In genomic region chr2:119594113-119594981, GRCm38 (mm10) we compare ENCODE assay signal across 8 mouse cellular contexts. TPM values are rescaled to one million over a fixed set of nuclear protein-coding genes. Genes with fewer than 3 reads are reported as not detected.
DNase-seq lines count a peak whose midpoint lies in the region; ATAC-seq lines count a peak whose summit lies in the region.

No protein-coding gene starts in this region.

- peak; percentile 97 for DNase-seq in ES-CJ7 (ENCODE audit: low read depth, low spot score)
- DNase-seq in cerebellum, adult 11 months = peak; percentile 96
- peak; percentile 98 for DNase-seq in forebrain, embryonic 14.5 days (ENCODE audit: low spot score)
- peak; percentile 96 to 98 for DNase-seq in heart, postnatal 14 days
- peak; percentile 99 for DNase-seq in layer of hippocampus, adult 11-12 months (ENCODE audit: low spot score)
- peak; percentile 96 to 98 for DNase-seq in lung, adult 18-20 months
- DNase-seq in testis, postnatal 14 days (ENCODE audit: low spot score) = peak; percentile 97

- H3K4me3 ChIP-seq in forebrain, embryonic 14.5 days (ENCODE audit: low read depth, low read length) = peak overlapping the region; percentile 97
- peak overlapping the region; percentile 92 for H3K4me3 ChIP-seq in neural tube, embryonic 15.5 days (replicated peaks)

- H3K9ac ChIP-seq in forebrain, embryonic 14.5 days (ENCODE audit: low read length) = peak overlapping the region; percentile 95
- peak overlapping the region; percentile 77 for H3K9ac ChIP-seq in neural tube, embryonic 15.5 days (replicated peaks)

- H3K36me3 ChIP-seq in forebrain, embryonic 14.5 days (ENCODE audit: control insufficient read depth, insufficient read depth, low read length) = peaks cover 28% of the 10 kb centered on the region
- H3K36me3 ChIP-seq in neural tube, embryonic 15.5 days = peaks cover 30% of the 10 kb centered on the region

- peaks cover 12% of the 10 kb centered on the region for H3K4me1 ChIP-seq in forebrain, embryonic 14.5 days (ENCODE audit: control insufficient read depth, insufficient read depth, low read length)
- H3K4me1 ChIP-seq in neural tube, embryonic 15.5 days = peaks cover 36% of the 10 kb centered on the region

- no peaks in the 10 kb centered on the region for H3K9me3 ChIP-seq in forebrain, embryonic 14.5 days (replicated peaks; ENCODE audit: control insufficient read depth, low read length)
- no peaks in the 10 kb centered on the region for H3K9me3 ChIP-seq in neural tube, embryonic 15.5 days (replicated peaks)

- intact Hi-C loops in heart, postnatal 14 days (cut with DNase I) = loop anchor here (2.0 to 5.0 kb wide), 2 partner anchors 22 to 117 kb away; partner anchors contain the start of gene Ino80

- no peaks in the 10 kb centered on the region for H3K27me3 ChIP-seq in forebrain, embryonic 14.5 days (replicated peaks; ENCODE audit: control insufficient read depth, insufficient read depth, low read length)
- H3K27me3 ChIP-seq in neural tube, embryonic 15.5 days (replicated peaks) = no peaks in the 10 kb centered on the region

- WGBS in forebrain, embryonic 14.5 days = under 1% methylated on average over 61 of the region's 61 CpGs
- under 1% methylated on average over 61 of the region's 61 CpGs for WGBS in neural tube, embryonic 15.5 days

- H3K4me2 ChIP-seq in forebrain, embryonic 14.5 days (ENCODE audit: low read length) = peak overlapping the region; percentile 48
- peak overlapping the region; percentile 59 for H3K4me2 ChIP-seq in neural tube, embryonic 15.5 days

- H3K27ac ChIP-seq in forebrain, embryonic 14.5 days (ENCODE audit: low read depth, low read length) = peak overlapping the region; percentile 85
- peak overlapping the region; percentile 82 for H3K27ac ChIP-seq in neural tube, embryonic 15.5 days (replicated peaks)

- peak; percentile 98 for ATAC-seq in forebrain, embryonic 14.5 days
- peak; percentile 99 for ATAC-seq in neural tube, embryonic 15.5 days (ENCODE audit: low FRiP score)

RNA-seq across cellular contexts. Expression of gene Nusap1, which starts 23.8 kb away (rescaled TPM):
- polyA plus RNA-seq in forebrain, embryonic 14.5 days (2014; fragmentation: Nextera tagmentation; extraction: Ambion mirVana) = 38.0 and 41.9 TPM in 2 replicates
- 1 to 10 TPM; 3.6 to 6.4 TPM for total RNA-seq in heart, postnatal 14 days (2021)
- polyA plus RNA-seq in neural tube, embryonic 15.5 days (2015; fragmentation: Nextera tagmentation; extraction: Ambion mirVana) = 8.3 and 22.5 TPM in 2 replicates

RNA-seq across cellular contexts. Expression of gene Oip5, which starts 23.9 kb away (rescaled TPM):
- polyA plus RNA-seq in forebrain, embryonic 14.5 days (2014; fragmentation: Nextera tagmentation; extraction: Ambion mirVana) = 13.2 and 14.8 TPM in 2 replicates
- 1 to 10 TPM in 1 of 2 experiments, under 1 TPM in 1; 0.74 to 1.6 TPM for total RNA-seq in heart, postnatal 14 days (2021)
- polyA plus RNA-seq in neural tube, embryonic 15.5 days (2015; fragmentation: Nextera tagmentation; extraction: Ambion mirVana) = 4.6 and 9.2 TPM in 2 replicates

RNA-seq across cellular contexts. Expression of gene Chp1, which starts 46.9 kb away (rescaled TPM):
- polyA plus RNA-seq in forebrain, embryonic 14.5 days (2014; fragmentation: Nextera tagmentation; extraction: Ambion mirVana) = 72.3 and 75.5 TPM in 2 replicates
- 10 to 100 TPM; 90.3 to 91.6 TPM for total RNA-seq in heart, postnatal 14 days (2021)
- polyA plus RNA-seq in neural tube, embryonic 15.5 days (2015; fragmentation: Nextera tagmentation; extraction: Ambion mirVana) = 52.0 and 54.3 TPM in 2 replicates

RNA-seq across cellular contexts. Expression of gene Exd1, which starts 46.9 kb away (rescaled TPM):
- 0.29 and 0.36 TPM in 2 replicates for polyA plus RNA-seq in forebrain, embryonic 14.5 days (2014; fragmentation: Nextera tagmentation; extraction: Ambion mirVana)
- total RNA-seq in heart, postnatal 14 days (2021) = under 1 TPM; 0.07 to 0.10 TPM
- 0.59 and 1.3 TPM in 2 replicates for polyA plus RNA-seq in neural tube, embryonic 15.5 days (2015; fragmentation: Nextera tagmentation; extraction: Ambion mirVana)

Comparison
In these comparisons a context has a peak if more than half of its experiments do, and no peak if none do; other contexts are left out.
1. Peak in every context shown above with its lines: DNase-seq, ATAC-seq, H3K4me3 ChIP-seq and H3K27ac ChIP-seq.